32 mouse cellular contexts compared by ENCODE assay signal in genomic region chr2:23505141-23505540, GRCm38 (mm10).
"Had no signal": no experiment of that assay in that cellular context is flagged by ENCODE, and none has a peak within 500 bp of the region (broad histone marks: within the 10 kb centered on the region; RNA-seq: fewer than 3 reads in every experiment).

No protein-coding gene starts in this region.

- H3K4me3 ChIP-seq: limb, embryonic 10.5 days; limb, embryonic 12.5 days; limb, embryonic 13.5 days; limb, embryonic 15.5 days; liver, embryonic 12.5 days; liver, embryonic 13.5 days; liver, embryonic 15.5 days; lung, embryonic 15.5 days; megakaryocyte, embryonic 14.5 days; midbrain, embryonic 10.5 days; midbrain, embryonic 12.5 days; midbrain, embryonic 13.5 days; midbrain, embryonic 15.5 days; myocyte; neural tube, embryonic 12.5 days had no signal

- H3K9me3 ChIP-seq: limb, embryonic 10.5 days; limb, embryonic 12.5 days; limb, embryonic 13.5 days; limb, embryonic 15.5 days; liver, embryonic 13.5 days; liver, embryonic 15.5 days; lung, embryonic 15.5 days; megakaryocyte, embryonic 14.5 days; midbrain, embryonic 10.5 days; midbrain, embryonic 12.5 days; midbrain, embryonic 13.5 days; midbrain, embryonic 15.5 days; neural tube, embryonic 12.5 days had no signal

- H3K27ac ChIP-seq: limb, embryonic 10.5 days; limb, embryonic 12.5 days; limb, embryonic 13.5 days; limb, embryonic 15.5 days; liver, embryonic 12.5 days; liver, embryonic 13.5 days; liver, embryonic 14.5 days; liver, embryonic 15.5 days; lung, embryonic 15.5 days; macrophage; midbrain, embryonic 10.5 days; midbrain, embryonic 12.5 days; midbrain, embryonic 13.5 days; midbrain, embryonic 15.5 days; neural tube, embryonic 12.5 days had no signal

- H3K9ac ChIP-seq: limb, embryonic 12.5 days; limb, embryonic 13.5 days; limb, embryonic 15.5 days; liver, embryonic 12.5 days; liver, embryonic 13.5 days; liver, embryonic 14.5 days; liver, embryonic 15.5 days; liver, postnatal 0 days; lung, embryonic 14.5 days; lung, embryonic 15.5 days; midbrain, embryonic 12.5 days; midbrain, embryonic 13.5 days; midbrain, embryonic 15.5 days; neural tube, embryonic 12.5 days had no signal

- H3K36me3 ChIP-seq: midbrain, embryonic 12.5 days had no signal

- H3K4me1 ChIP-seq: limb, embryonic 10.5 days; limb, embryonic 12.5 days; limb, embryonic 13.5 days; limb, embryonic 15.5 days; liver, embryonic 12.5 days; liver, embryonic 13.5 days; liver, embryonic 15.5 days; lung, embryonic 15.5 days; megakaryocyte, embryonic 14.5 days; midbrain, embryonic 10.5 days; midbrain, embryonic 12.5 days; midbrain, embryonic 13.5 days; midbrain, embryonic 15.5 days; neural tube, embryonic 12.5 days had no signal

- ATAC-seq: liver, embryonic 12.5 days; liver, postnatal 0 days; lung, postnatal 0 days; midbrain, embryonic 13.5 days; midbrain, embryonic 15.5 days; midbrain, embryonic 16.5 days had no signal

- H3K27me3 ChIP-seq: limb, embryonic 12.5 days; limb, embryonic 13.5 days; limb, embryonic 15.5 days; liver, embryonic 12.5 days; liver, embryonic 13.5 days; liver, embryonic 15.5 days; lung, embryonic 15.5 days; megakaryocyte, embryonic 14.5 days; midbrain, embryonic 12.5 days; midbrain, embryonic 13.5 days; midbrain, embryonic 15.5 days; neural tube, embryonic 12.5 days had no signal

- H3K4me2 ChIP-seq: limb, embryonic 12.5 days; limb, embryonic 13.5 days; limb, embryonic 15.5 days; liver, embryonic 11.5 days; liver, embryonic 12.5 days; liver, embryonic 13.5 days; liver, embryonic 15.5 days; lung, embryonic 14.5 days; lung, embryonic 15.5 days; midbrain, embryonic 11.5 days; midbrain, embryonic 12.5 days; midbrain, embryonic 13.5 days; midbrain, embryonic 15.5 days; neural tube, embryonic 12.5 days had no signal

- DNase-seq: left cerebral cortex, postnatal 4 days; liver; liver, embryonic 13.5 days; liver, postnatal 0 days; lung, adult 18-20 months; lung, adult 2 months; lung, embryonic 14.5 days; lung, postnatal 10 days; lung, postnatal 14 days; lung, postnatal 36 days; lung, postnatal 4 days; midbrain, embryonic 14.5 days had no signal
